Mouse (Mus musculus) adrenal gland, postnatal 36 days (tissue): ENCODE data around the gene Ttc30b. TPM values are rescaled to one million over a fixed set of nuclear protein-coding genes. Genes with fewer than 3 reads are reported as not detected.
"Not testable (repeated sequence)": the region's sequence is repeated elsewhere in the genome, so short reads cannot be mapped to it uniquely, and the experiment has no call there.

Source experiments
- DNase-seq, 2 experiments: peaks; one replicate each; pipeline ENCODE4 v3.0.0; 2021; ENCODE audit warnings: mixed read lengths in 1 of 2
- total RNA-seq, 2 experiments: library from RNA; stranded (reverse); gene quantifications; 2 replicates each; pipeline ENCODE4 v1.2.3; 2021

The Ttc30b gene
- total RNA-seq, 2 experiments from 2014 or later: 13.2 to 21.4 TPM

DNA sequence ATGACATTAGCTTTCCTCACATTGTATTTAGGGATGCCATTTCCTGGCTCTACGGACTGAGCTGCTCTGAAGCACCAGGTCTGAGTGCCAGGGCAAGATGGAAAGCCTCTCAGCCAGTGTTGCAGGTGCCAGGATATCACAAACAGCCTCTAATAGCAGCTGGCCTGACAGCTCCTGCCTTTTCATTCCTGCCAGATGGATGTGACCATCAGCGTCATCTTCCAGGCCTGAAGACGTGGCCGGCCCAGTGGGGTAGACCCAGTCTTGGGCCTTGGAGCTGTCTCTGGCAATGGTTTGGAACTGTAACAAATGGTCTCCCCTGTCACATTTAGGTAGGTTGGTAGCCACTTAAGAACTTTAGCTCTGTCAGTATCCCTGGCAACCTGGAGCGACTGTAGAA lies 14.9 kb upstream of the Ttc30b start:
- no peak for DNase-seq

DNA sequence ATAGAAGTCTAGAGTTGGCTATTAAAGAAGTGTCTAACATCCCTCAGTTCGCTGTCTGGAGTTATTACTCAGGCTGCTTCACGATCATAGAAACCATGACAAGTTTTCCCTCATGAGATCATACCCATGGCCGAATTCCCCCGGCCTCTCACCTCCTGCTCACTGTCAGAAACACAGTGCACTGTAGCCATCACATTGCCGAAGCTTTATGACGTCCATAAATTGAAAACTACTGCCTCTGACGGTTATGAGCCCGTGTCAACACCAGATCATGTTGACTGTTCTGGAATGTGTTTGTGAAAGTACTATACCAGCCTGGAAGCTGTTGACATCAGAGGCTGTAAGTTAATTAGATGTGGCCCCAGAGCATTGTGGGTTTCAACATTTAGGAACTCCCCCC lies 12.3 kb upstream of the Ttc30b start:
- DNase-seq: no peak

DNA sequence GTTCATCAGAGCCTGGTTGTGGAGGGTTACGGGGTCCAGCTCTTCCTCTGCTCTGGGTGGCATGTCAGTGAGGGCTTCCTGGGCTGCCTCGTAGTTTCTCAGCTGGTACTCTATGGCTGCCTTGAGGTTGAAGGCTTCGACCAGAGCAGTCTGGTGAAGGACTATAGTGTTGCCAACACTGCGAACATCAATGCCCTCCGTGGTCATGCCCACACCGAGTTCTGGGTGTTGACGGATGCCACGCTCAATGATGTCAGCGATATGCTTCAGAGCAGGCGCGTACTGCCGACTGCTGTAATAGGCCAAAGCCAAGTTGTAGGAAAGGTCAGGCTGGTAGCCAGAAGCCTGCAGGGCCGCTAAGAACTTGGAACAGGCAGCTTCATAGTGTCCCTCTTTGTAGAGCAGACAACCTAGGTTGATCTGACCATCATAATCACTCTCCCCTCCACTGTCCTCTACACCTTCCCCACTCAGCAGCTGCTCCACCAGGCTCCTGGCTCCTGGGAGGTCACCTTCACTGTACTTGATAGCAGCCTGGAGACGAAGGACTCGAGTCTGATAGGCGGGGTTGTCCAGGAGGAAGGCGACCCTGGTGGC lies 767 bp downstream of the Ttc30b start:
- DNase-seq: peak in 1 of 2 experiments; percentile 15

DNA sequence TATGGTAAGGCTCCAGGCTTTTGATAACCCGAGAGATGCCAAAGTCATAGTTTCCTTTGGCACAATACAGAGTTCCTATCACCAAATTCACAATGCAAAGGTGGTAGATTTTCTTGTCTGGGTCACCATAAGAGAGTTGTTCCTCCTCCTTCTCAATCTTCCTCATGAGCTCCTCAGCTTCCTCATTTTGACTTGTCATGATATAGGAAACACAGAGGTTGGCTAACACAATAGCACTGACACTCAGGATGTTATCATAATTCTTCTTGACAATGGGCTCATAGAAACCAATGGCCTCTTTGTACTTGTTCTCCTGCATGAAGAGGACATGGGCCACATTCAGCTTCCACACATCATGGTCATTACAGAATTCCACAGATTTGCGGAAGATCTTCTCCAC lies 1.7 kb downstream of the Ttc30b start:
- not testable (repeated sequence) for DNase-seq

DNA sequence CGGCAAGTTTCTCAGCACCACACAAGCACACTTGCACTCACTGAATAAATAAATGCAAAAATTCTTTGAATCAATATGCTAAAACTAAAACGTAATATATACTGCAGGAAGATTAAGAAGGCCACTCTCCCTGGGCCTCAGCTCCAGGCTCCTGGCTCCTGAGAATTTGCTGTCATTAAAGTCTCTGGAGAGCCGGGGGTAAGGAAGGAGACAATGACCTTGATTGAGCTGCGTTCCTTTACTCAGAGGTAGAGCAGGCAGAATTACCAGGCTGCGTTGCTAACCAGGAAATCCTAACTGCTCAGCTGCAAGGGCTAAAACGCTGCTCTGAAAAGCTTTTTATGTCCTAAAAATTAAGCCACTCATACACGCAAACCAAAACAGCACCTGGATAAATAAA lies 4.8 kb downstream of the Ttc30b start:
- peak in 1 of 2 experiments; percentile 5 for DNase-seq

DNA sequence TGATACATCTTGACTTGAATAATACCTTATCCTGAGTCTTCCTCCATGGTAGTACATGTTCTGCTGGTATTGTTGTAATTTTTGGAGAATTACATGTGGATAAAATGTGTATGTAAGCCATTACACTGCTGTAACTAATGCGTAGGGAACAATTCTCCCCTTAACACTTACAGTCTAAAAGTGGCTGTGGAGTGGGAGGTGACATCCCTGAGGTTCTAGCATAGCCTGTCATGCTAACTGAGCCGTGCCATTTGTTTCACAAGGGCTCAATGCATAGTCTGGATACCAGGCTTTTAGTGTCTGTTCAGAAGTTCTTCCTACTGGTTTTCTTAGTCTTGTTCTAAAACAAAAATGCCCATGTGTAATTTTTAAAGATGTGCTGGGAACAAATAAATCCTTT lies 7.4 kb downstream of the Ttc30b start:
- no peak for DNase-seq

DNA sequence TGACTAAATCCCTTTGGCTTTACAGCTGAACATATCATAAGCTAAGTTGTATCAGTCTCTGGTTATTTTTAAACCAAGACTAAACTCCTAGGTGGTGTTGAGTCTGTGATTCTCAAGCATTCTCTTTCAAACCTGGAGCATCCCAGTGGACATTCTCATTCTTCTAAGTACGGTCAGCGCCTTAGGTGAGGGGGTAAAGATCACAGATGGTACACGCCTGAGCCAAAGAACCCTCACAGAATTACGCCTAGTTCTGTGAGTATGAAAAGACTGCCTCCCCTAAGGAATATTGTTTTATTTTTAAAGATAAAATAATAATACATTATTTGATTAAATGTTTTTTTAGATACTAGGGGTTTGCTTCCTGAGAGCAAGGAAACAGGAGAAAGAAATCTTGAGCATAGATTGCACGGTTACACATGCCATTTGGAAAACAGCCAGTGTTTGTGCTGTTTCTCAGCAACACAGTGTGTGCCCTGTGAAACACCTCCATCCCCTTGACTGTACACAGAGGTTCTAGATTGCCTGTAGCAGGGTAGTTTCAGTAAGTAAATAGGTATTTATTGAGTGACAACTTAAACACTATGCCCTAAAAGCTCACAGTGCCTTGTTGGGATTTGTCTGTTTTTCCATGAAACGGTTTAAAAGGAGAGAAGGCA lies 8.5 kb downstream of the Ttc30b start:
- no peak for DNase-seq

DNA sequence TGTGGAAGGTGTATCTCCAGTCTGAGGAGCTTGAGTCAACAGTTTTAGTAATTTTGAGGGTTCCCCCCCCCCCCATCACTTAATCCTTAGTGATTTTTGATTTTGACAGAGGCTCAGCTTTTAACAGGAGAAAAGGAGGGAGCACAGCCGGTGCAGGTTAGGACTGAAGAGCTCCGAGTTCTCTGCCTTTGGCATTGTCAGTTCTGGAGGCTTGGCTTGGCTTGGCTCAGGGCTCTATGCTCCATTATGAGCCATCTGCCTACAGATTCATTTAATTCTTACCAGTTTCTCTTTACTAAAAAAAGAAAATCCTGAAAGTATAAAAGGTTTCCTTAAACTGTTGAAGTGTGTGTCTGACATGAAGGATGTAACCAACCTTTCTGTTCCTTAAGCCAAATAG lies 9.2 kb downstream of the Ttc30b start:
- DNase-seq: no peak

DNA sequence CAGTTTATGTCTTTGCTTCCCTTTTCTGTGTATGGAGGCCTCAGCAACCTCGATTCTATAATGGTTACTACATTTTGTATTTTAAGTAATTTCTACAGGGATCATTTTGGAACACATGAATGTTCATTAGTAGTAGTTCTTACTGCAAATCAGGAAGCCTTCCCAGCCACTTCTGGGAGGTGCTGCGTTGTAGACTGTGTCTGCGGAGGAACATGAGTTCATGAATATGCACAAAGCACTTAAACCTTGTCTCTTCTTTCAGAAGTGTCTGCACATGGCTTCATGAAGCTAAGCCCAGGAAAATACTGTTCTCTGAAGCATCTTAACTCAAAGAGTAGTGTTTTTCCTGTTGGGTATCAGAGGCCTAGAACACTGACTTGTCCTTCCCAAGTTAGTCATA lies 10.4 kb downstream of the Ttc30b start:
- DNase-seq: no peak

DNA sequence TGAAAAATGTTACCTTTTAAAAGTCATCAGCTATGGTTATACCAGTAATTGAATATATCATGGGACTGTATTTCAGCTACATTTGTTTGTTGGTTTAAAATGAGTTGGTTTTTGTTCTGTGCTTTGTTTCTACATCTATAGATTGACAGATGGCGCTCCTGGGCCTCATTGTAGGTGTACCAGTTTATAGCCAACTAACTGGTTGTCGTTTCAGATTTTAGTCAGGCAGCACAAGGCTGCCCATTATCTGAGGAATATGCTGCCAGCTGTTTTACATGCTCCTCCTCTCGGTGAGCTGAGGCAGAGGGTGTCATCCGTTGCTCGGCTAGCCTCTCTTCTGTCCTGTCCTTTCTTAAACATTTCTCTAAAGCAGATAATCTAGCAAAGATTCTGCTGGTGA lies 12.3 kb downstream of the Ttc30b start:
- DNase-seq: no peak

DNA sequence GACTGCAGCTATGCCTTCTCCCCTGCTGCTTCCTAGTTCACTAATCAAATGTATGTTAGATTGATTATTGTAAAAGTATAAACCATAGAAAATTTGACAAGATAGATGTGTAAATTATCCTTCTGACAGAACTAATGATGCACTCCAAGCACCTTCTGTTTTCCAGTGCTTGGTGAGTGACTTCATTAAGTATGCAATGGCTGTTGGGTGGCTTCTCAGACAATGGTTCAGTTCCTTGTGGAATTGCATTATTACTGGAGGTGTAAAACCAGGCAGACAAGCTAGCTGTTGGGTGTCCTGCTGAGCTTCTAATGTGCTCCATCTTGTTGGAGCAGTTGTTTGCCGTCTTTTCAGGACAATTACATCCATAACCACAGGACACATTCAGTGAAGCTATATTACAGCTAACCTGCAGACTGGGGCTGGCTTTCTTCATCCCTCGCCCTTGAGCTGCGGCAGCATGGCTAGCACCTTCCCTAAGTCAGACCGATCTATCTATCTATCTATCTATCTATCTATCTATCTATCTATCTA lies 14.5 kb downstream of the Ttc30b start:
- DNase-seq: no peak

DNA sequence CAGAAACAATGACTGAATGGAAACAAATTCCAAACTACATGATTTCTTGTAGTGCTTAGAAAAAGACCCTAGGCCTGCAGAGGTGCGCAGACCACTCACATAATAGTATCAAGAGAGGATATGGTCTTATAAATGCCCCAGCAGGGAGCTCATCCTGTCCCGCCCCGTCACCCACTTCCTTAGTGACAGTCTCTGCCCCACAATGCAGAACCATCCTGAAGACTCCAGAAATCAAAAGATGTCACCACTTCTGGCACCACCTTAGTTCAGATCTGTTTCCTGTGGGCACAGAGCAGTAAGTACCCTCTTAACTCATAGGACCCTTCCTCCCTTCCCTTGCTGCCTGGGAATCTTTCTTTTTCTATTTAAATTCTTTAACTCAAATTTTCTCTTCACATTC lies 23.3 kb downstream of the Ttc30b start:
- DNase-seq: no peak

DNA sequence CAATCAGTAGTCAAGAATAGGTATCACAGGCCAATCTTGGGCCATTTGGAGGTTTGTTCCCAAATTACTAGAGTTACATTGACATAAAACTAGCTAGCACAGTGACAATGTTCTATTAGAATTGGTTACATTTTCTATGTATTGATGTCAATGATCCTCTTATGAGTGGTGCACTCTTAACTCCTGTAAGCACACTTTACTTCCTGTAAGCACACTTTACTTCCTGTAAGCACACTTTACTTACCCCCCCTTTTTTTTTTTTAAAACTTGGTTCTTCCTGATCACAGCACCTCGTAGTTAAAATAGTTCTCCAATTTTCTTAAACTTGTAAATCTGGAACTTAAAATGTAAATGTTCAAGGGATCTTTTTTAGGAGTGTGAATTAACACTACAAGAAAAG lies 31.2 kb downstream of the Ttc30b start:
- no peak for DNase-seq

DNA sequence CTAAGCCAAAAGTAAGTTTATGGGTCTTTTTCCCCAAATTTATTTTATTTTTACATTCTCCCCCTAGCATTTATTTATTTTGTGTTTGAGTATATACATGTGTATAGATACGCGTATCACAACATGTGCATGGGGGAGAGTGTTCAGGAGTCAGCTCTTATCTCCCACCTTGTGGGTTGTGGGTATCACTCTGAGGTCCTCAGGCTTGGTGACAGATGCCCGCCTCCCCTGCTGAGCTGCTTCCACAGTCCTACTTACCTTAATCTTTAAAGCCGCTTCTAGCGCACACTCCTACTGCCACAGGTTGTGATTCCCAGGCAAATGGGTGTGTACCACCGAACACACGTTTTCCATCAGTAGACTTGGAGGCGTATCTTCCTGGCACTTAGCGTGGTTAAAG lies 36.5 kb downstream of the Ttc30b start:
- DNase-seq: no peak

DNA sequence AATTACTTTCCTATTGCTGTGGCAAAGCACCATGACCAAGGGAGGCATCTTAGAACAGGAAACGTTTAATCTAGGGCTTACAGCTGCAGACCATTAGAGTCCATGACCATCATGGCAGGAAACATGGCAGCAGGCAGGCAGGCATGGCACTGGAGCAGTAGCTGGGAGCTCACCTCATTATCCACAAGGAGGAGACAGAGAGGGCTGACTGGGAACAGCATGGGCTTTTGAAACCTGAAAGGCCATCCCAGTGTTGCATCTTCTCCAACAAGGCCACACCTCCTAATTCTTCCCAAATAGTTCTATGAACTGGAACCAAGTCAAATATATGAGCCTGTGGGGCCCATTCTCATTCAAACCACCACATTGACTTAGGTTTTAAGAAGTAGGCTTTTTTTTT lies 38.1 kb downstream of the Ttc30b start:
- no peak for DNase-seq

DNA sequence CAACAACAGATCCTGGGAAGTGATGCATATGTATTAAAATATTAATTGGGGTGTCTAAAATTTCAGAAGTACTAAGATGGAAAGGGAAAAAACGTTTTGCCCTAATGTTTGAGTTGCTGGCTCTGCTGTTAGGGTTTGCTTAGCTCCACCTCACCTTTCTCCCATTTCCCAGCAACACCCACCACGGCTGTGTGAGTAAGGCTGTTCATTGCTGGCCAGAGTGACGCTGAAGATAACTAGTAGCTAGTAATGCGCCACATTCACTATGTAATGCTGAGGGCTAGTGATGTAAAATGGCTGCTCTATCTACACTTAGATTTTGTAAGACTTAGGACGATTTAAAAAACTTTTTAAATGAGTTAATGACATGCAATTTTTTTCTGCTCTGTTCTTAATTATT lies 42.7 kb downstream of the Ttc30b start:
- DNase-seq: no peak

DNA sequence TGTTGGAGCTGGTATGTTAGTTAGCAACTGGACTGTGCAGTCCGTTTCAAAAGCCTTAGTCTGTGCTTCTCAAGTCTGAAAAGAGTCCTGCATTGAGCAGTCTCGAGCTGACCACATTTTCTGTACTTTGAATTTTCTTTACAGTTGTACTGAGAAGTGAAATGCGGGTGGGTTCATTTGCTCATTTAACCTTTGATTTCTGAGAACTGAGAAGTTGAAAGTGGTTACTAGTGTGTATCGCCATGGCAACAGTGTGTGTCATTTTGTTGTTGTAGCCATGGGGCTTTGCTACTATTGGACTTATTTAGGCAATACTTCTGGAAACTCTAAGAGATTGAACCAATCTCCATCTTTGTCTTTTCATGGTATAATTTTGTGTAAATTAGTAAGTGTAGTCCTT lies 46.4 kb downstream of the Ttc30b start:
- DNase-seq: peak in 1 of 2 experiments; percentile 16

Other genes with a start within 250 kb of the Ttc30b start
- 100 to 1,000 TPM; 120 to 130 TPM for gene Nfe2l2, start 233.9 kb downstream of the Ttc30b start, total RNA-seq
- gene Agps, start 106.4 kb downstream of the Ttc30b start, total RNA-seq: 10 to 100 TPM; 41.1 to 44.8 TPM
- under 1 TPM; 0.43 to 0.49 TPM for gene Ttc30a2, start 39.6 kb upstream of the Ttc30b start, total RNA-seq
- gene Ttc30a1, start 43.4 kb upstream of the Ttc30b start, total RNA-seq: 1 to 10 TPM; 3.0 to 3.4 TPM